Mouse (Mus musculus): ENCODE measurements around the gene Hk3. TPM values are rescaled to one million over a fixed set of nuclear protein-coding genes. Genes with fewer than 3 reads are reported as not detected.

Hk3 gene
- not detected for polyA plus RNA-seq (2014; fragmentation: Illumina TruSeq; extraction: RNeasy Lipid Tissue Mini Kit (QIAGEN cat#74804); ENCODE audit: low replicate concordance)

GRCm38 (mm10) chr13:55021194-55021779 is at the start of gene Hk3:
Hk3 (minus strand) TSS chr13:55021385.

Other genes with a start within 250 kb of the Hk3 start
- not detected for gene Eif4e1b, start 237.4 kb downstream of the Hk3 start, polyA plus RNA-seq (2014; fragmentation: Illumina TruSeq; extraction: RNeasy Lipid Tissue Mini Kit (QIAGEN cat#74804); ENCODE audit: low replicate concordance)
- not detected for gene Tspan17, start 232.0 kb downstream of the Hk3 start, polyA plus RNA-seq (2014; fragmentation: Illumina TruSeq; extraction: RNeasy Lipid Tissue Mini Kit (QIAGEN cat#74804); ENCODE audit: low replicate concordance)
- not detected for gene Unc5a, start 72.0 kb downstream of the Hk3 start, polyA plus RNA-seq (2014; fragmentation: Illumina TruSeq; extraction: RNeasy Lipid Tissue Mini Kit (QIAGEN cat#74804); ENCODE audit: low replicate concordance)
- gene Uimc1, start 78.9 kb upstream of the Hk3 start, polyA plus RNA-seq (2014; fragmentation: Illumina TruSeq; extraction: RNeasy Lipid Tissue Mini Kit (QIAGEN cat#74804); ENCODE audit: low replicate concordance) = 41.0 TPM
- 4.2 TPM for gene Zfp346, start 83.9 kb upstream of the Hk3 start, polyA plus RNA-seq (2014; fragmentation: Illumina TruSeq; extraction: RNeasy Lipid Tissue Mini Kit (QIAGEN cat#74804); ENCODE audit: low replicate concordance)
- not detected for gene Gm17617, start 112.2 kb upstream of the Hk3 start, polyA plus RNA-seq (2014; fragmentation: Illumina TruSeq; extraction: RNeasy Lipid Tissue Mini Kit (QIAGEN cat#74804); ENCODE audit: low replicate concordance)
- not detected for gene Fgfr4, start 131.3 kb upstream of the Hk3 start, polyA plus RNA-seq (2014; fragmentation: Illumina TruSeq; extraction: RNeasy Lipid Tissue Mini Kit (QIAGEN cat#74804); ENCODE audit: low replicate concordance)
- gene Nsd1, start 188.4 kb upstream of the Hk3 start, polyA plus RNA-seq (2014; fragmentation: Illumina TruSeq; extraction: RNeasy Lipid Tissue Mini Kit (QIAGEN cat#74804); ENCODE audit: low replicate concordance) = 67.2 TPM

Measured in small intestine, adult 10 weeks (tissue).